ENCODE assay signal across 9 mouse cellular contexts in genomic region chr1:150099374-150099773, GRCm38 (mm10). TPM values are rescaled to one million over a fixed set of nuclear protein-coding genes. Genes with fewer than 3 reads are reported as not detected.
DNase-seq lines count a peak whose midpoint lies in the region; ATAC-seq lines count a peak whose summit lies in the region.
"Had no signal": no experiment of that assay in that cellular context is flagged by ENCODE, and none has a peak within 500 bp of the region (broad histone marks: within the 10 kb centered on the region; RNA-seq: fewer than 3 reads in every experiment).

No protein-coding gene starts in this region.

- H3K4me2 ChIP-seq in forebrain, embryonic 13.5 days: peak overlapping the region; percentile 76
- peak overlapping the region; percentile 46 for H3K4me2 ChIP-seq in liver, embryonic 16.5 days (ENCODE audit: low read depth, low read length)

- peak overlapping the region; percentile 60 for H3K9ac ChIP-seq in forebrain, embryonic 13.5 days
- H3K9ac ChIP-seq in liver, embryonic 16.5 days (ENCODE audit: low read depth, low read length): no peak overlapping the region

- H3K9me3 ChIP-seq in forebrain, embryonic 13.5 days (replicated peaks): no peaks in the 10 kb centered on the region
- H3K9me3 ChIP-seq in liver, embryonic 16.5 days (replicated peaks; ENCODE audit: control insufficient read depth, low read length): no peaks in the 10 kb centered on the region

- no peaks in the 10 kb centered on the region for H3K36me3 ChIP-seq in forebrain, embryonic 13.5 days (ENCODE audit: poor library complexity, severe bottlenecking)
- H3K36me3 ChIP-seq in liver, embryonic 16.5 days (ENCODE audit: control insufficient read depth, insufficient read depth): no peaks in the 10 kb centered on the region

- intact Hi-C loops in left cerebral cortex, postnatal 4 days (cut with DNase I): loop anchor here (5.0 kb wide), 1 partner anchor 163 kb away; no protein-coding TSS in a partner anchor
- intact Hi-C loops in gastrocnemius, postnatal 14 days (cut with DNase I; ENCODE audit: low total_unique reads): no loop called here

- peak overlapping the region; percentile 42 for H3K4me3 ChIP-seq in forebrain, embryonic 13.5 days
- peak overlapping the region; percentile 29 for H3K4me3 ChIP-seq in liver, embryonic 16.5 days (ENCODE audit: low read depth, low read length)
- H3K4me3 ChIP-seq: erythroblast, embryonic 14.5 days had no signal

- DNase-seq in cerebellum, adult 18-20 months: no peak
- peak; percentile 64 for DNase-seq in 3T3-L1 (ENCODE audit: low read depth, low spot score)
- DNase-seq in layer of hippocampus, adult 9-11 months: no peak
- no peak for DNase-seq in left cerebral cortex, postnatal 4 days
- DNase-seq in gastrocnemius, postnatal 14 days: no peak

- 2% methylated on average over 9 of the region's 9 CpGs for WGBS in forebrain, embryonic 13.5 days
- WGBS in liver, embryonic 16.5 days (ENCODE audit: insufficient replicate concordance): 6% methylated on average over 9 of the region's 9 CpGs

- no peak overlapping the region for H3K27ac ChIP-seq in forebrain, embryonic 13.5 days
- no peak overlapping the region for H3K27ac ChIP-seq in liver, embryonic 16.5 days (ENCODE audit: low read length)

- H3K4me1 ChIP-seq in forebrain, embryonic 13.5 days: peaks cover 10% of the 10 kb centered on the region
- no peaks in the 10 kb centered on the region for H3K4me1 ChIP-seq in liver, embryonic 16.5 days (ENCODE audit: control insufficient read depth, low read depth, low read length)

- H3K27me3 ChIP-seq in forebrain, embryonic 13.5 days: no peaks in the 10 kb centered on the region
- no peaks in the 10 kb centered on the region for H3K27me3 ChIP-seq in liver, embryonic 16.5 days (ENCODE audit: control insufficient read depth, insufficient read depth, low read depth, low read length)

- 0 out of 2 replicates have a peak, but pooled peaks have one; percentile 15 for ATAC-seq in cerebellum, adult (ENCODE audit: insufficient number of reproducible peaks, low FRiP score, low TSS enrichment)
- ATAC-seq in forebrain, embryonic 13.5 days: peak; percentile 63
- no peak for ATAC-seq in liver, embryonic 16.5 days (ENCODE audit: low read depth)

RNA-seq across cellular contexts. Expression of gene Ptgs2, which starts 0.5 kb away (rescaled TPM):
- 0.09 TPM in 1 of 2 replicates, not detected in the other for polyA plus RNA-seq in forebrain, embryonic 13.5 days (2015; fragmentation: Nextera tagmentation; extraction: Ambion mirVana)
- not detected in 2 replicates for polyA plus RNA-seq in liver, embryonic 16.5 days (2015; fragmentation: Nextera tagmentation; extraction: Ambion mirVana)
- total RNA-seq in left cerebral cortex, postnatal 4 days (2021): under 1 TPM; 0.44 to 0.96 TPM
- under 1 TPM; 0.27 to 0.31 TPM for total RNA-seq in gastrocnemius, postnatal 14 days (2021)
- polyA plus RNA-seq: erythroblast, embryonic 14.5 days had no signal
